Mouse (Mus musculus): ENCODE measurements at regions not wholly inside any gene's neighbourhood (a gene's known extent, or its start where the extent isn't known, plus 50 kb on each side); places are given as distances from the start of the nearest gene placed in this dataset.

- no peaks in the 10 kb centered on the region for H3K79me3 ChIP-seq (ENCODE audit: low read depth)
- H3K79me2 ChIP-seq (ENCODE audit: control insufficient read depth, insufficient read depth), result no peaks in the 10 kb centered on the region
- H3ac ChIP-seq (ENCODE audit: control insufficient read depth, insufficient read length, low read depth), result no peak overlapping the region
- no peaks in the 10 kb centered on the region for H3K36me3 ChIP-seq (ENCODE audit: control insufficient read depth, insufficient read depth)
- no peaks in the 10 kb centered on the region for H3K27me3 ChIP-seq (ENCODE audit: control insufficient read depth, insufficient read depth, insufficient read length)
- no peak for TF ChIP-seq CEBPB (IDR thresholded peaks at IDR 0.05; ENCODE audit: low read depth)
- TF ChIP-seq USF1 (IDR thresholded peaks at IDR 0.05; ENCODE audit: low read depth), result no peak
- no peak for TF ChIP-seq FOSL1 (IDR thresholded peaks at IDR 0.05; ENCODE audit: insufficient read depth, low read length, poor library complexity, severe bottlenecking)
- no peak for TF ChIP-seq MAX (IDR thresholded peaks at IDR 0.05)
- TF ChIP-seq MYOD1 (IDR thresholded peaks at IDR 0.05; ENCODE audit: control insufficient read depth, insufficient read length, low read depth), result no peak
- no peak for TF ChIP-seq CTCF (IDR thresholded peaks at IDR 0.05; ENCODE audit: control insufficient read depth, insufficient read depth, insufficient read length)
- no peak for TF ChIP-seq MYOG (IDR thresholded peaks at IDR 0.05; ENCODE audit: control insufficient read depth, extremely low read depth, insufficient read length)
- H3K4me3 ChIP-seq (ENCODE audit: insufficient read depth, poor library complexity, severe bottlenecking), result no peak overlapping the region
Observed at GRCm38 (mm10) chr12:107858536-107859280, 144.7 kb downstream of the Bcl11b start.

DNA sequence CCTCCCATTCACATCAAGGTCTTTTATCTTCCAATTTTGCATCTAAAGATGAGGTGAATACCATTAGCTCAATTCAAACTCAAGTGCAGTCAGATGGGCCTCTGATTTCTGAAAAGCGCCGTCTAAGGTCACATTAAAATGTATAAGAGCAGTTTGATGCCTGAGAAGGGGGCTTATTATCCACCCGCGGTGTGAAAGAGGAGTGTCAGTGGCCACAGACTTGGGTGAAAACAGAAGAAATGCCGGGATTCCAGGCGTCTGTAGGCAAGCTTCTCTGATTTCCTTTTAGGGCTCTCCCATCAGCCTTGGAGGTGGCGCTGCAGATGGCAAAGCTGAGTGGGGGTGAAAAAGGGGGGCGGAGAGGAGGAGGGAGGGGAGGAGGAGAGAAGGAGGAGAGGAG, 143.7 kb downstream of the Bcl11b start:
- no peak overlapping the region for H3K4me3 ChIP-seq (ENCODE audit: insufficient read depth, poor library complexity, severe bottlenecking)
- H3ac ChIP-seq (ENCODE audit: control insufficient read depth, insufficient read length, low read depth), result no peak overlapping the region
- H3K79me3 ChIP-seq (ENCODE audit: low read depth), result no peaks in the 10 kb centered on the region
- H3K36me3 ChIP-seq (ENCODE audit: control insufficient read depth, insufficient read depth), result no peaks in the 10 kb centered on the region
- H3K27me3 ChIP-seq (ENCODE audit: control insufficient read depth, insufficient read depth, insufficient read length), result no peaks in the 10 kb centered on the region
- H3K79me2 ChIP-seq (ENCODE audit: control insufficient read depth, insufficient read depth), result no peaks in the 10 kb centered on the region
- TF ChIP-seq CTCF (IDR thresholded peaks at IDR 0.05; ENCODE audit: control insufficient read depth, insufficient read depth, insufficient read length) (no peak), MAX (IDR thresholded peaks at IDR 0.05) (no peak), MYOD1 (IDR thresholded peaks at IDR 0.05; ENCODE audit: control insufficient read depth, insufficient read length, low read depth) (no peak), MYOG (IDR thresholded peaks at IDR 0.05; ENCODE audit: control insufficient read depth, extremely low read depth, insufficient read length) (no peak), FOSL1 (IDR thresholded peaks at IDR 0.05; ENCODE audit: insufficient read depth, low read length, poor library complexity, severe bottlenecking) (no peak), USF1 (IDR thresholded peaks at IDR 0.05; ENCODE audit: low read depth) (no peak), CEBPB (IDR thresholded peaks at IDR 0.05; ENCODE audit: low read depth) (no peak)

DNA sequence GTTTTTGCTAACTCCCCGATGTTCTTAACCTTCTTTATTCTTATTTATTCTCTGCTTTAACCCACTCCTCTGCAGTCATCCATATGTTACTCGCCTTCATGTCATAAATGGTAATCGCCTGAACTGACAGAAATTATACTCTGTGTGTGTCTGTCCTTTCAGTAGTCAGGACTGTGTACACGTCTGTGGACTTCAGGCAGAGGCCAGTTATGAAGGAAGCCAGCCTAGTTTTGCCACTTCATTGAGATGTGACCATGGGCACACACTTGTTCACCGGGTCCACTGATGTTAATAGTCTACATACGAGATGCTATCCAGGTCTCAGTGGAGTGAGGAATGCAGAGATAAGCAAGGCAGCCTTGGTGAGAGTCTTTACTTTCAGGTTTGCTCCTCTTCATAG, 143.0 kb downstream of the Bcl11b start:
- no peaks in the 10 kb centered on the region for H3K79me3 ChIP-seq (ENCODE audit: low read depth)
- no peak overlapping the region for H3K4me3 ChIP-seq (ENCODE audit: insufficient read depth, poor library complexity, severe bottlenecking)
- no peak overlapping the region for H3ac ChIP-seq (ENCODE audit: control insufficient read depth, insufficient read length, low read depth)
- no peaks in the 10 kb centered on the region for H3K27me3 ChIP-seq (ENCODE audit: control insufficient read depth, insufficient read depth, insufficient read length)
- H3K36me3 ChIP-seq (ENCODE audit: control insufficient read depth, insufficient read depth), result no peaks in the 10 kb centered on the region
- TF ChIP-seq USF1 (IDR thresholded peaks at IDR 0.05; ENCODE audit: low read depth) (no peak), CEBPB (IDR thresholded peaks at IDR 0.05; ENCODE audit: low read depth) (no peak), CTCF (IDR thresholded peaks at IDR 0.05; ENCODE audit: control insufficient read depth, insufficient read depth, insufficient read length) (no peak), FOSL1 (IDR thresholded peaks at IDR 0.05; ENCODE audit: insufficient read depth, low read length, poor library complexity, severe bottlenecking) (no peak), MYOD1 (IDR thresholded peaks at IDR 0.05; ENCODE audit: control insufficient read depth, insufficient read length, low read depth) (no peak), MYOG (IDR thresholded peaks at IDR 0.05; ENCODE audit: control insufficient read depth, extremely low read depth, insufficient read length) (no peak), MAX (IDR thresholded peaks at IDR 0.05) (no peak)
- H3K79me2 ChIP-seq (ENCODE audit: control insufficient read depth, insufficient read depth), result no peaks in the 10 kb centered on the region
